Mouse (Mus musculus) megakaryocyte progenitor cell, adult 5-6 weeks (primary cell): ENCODE data around the gene Pde2a. TPM values are rescaled to one million over a fixed set of nuclear protein-coding genes. Genes with fewer than 3 reads are reported as not detected.

Experiments
- ATAC-seq: replicated peaks from 2 replicates; pipeline ENCODE4 v1.8.0; 2016; ENCODE audit warnings: mild to moderate bottlenecking, moderate TSS enrichment, inconsistent platforms; ENCODE audit not compliant: poor library complexity
- total RNA-seq, 2 experiments: library from RNA; stranded (forward) in 1 of 2; stranded (reverse) in 1 of 2; fragments of 157-497, 149-512 nt in 1 of 2; fragments of 200-1000 nt in 1 of 2; gene quantifications; 2 replicates each; pipeline versions ENCODE4 v1.2.3 to v1.2.4; 2015 to 2017

The Pde2a gene
- total RNA-seq, 2 experiments from 2014 or later, result 24.1 to 30.9 TPM

DNA sequence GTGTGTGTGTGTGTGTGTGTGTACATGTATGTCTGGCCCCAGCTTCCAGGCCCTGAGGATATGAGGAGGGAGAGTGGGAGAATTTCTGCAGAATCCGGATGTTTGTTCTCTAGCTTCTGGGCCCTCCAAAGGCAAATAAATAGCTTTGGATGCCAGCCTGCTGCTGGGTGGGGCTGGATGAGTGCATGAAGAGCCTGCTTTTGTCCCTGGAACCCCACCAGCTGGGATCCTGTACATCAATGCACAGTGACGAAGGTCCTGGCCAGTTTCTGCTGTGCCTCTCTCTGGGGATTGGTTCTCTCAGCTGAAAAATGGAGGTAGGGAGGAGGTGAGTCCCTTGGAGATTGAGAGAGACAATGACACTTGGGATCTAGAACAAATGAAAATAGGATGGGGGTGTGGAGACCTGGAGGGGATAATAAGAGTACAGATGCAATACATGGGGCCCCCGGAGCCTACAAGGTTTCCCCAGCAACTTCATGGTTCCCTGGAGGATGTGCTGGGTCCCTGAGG, 50.5 kb downstream of the Pde2a start:
- ATAC-seq, result no peak

DNA sequence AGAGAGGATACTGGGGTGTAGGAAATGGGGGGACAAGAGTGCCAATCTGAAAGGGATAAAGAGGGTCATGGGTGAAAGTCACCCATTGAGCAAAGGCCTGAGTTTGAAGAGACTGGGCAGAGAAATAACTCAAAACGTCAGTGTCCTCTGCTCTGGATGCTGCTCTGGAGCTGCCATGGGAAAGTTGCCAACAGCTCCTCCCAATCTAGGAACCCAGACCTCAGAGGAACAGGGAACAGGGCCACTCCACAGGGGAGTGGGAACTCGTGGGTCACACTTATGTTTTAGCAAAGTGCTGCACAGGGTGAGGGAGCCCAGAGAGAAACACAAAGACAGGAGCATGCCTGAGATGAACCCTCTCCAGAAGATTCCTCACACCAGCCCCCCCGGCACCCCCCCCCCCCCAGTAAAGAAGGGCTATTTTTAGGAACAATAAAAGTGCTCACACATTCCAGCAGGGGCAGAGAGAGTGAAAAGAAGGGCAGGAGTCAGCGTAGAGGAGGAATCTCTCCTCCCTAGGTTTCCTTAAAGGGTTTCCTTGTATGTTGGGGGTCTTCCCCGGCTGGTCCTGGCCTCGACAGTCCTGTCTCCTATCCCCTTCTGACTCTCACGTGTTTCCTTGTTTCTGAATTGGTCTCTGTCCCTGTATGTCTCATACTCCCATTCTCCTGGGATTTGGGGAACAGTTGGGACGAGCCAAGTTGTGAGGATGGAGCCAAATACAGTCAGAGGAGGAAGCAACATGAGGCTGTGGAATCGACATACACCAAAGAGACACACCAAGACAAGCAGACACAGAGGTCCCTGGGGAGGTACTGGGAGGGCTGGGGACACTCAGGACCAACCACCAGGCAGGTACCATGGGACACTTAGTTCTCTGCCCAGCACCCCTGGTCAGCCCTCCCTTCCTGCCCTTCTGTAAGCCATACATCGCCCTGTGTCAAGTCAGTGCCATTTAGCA, 51.4 kb downstream of the Pde2a start:
- no peak for ATAC-seq

DNA sequence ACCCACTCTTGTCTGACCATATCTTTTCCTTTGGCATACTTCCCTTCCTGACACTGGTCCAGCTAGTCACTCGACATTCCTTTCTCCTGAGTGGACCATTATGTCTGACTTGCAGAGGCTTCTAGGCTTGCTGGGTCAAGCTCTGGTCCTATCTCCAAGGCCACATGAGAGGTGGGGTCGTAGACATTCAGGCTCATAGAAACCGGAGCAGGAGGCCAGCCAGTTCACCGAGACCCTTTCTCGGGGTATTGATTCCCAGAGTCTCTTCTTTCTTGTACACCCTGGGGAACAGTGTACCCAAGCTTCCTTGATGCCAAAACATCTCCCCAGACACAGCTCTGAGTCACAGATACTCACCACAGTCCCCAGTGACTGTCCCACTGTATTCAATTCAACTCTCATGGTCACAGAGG, 52.9 kb downstream of the Pde2a start:
- no peak for ATAC-seq

DNA sequence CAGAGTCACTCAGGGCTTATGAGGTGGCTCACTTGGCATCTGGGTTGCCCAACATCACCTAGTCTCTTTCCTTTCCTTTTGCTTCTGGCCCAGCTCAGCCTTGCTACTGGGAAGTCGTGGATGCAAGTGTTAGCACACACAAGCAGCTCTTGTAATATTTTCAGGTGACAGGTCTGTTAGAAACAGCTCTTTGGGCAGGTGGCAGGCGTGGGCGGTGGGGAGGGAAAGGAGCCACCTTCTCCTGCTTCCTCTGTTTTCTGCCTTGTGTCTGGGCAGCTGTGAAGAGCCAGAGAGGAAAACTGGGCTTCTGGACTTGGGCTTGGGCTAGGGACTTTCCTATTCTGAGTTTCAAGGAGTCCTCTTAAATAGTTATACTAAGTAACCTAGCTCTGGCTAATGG, 54.5 kb downstream of the Pde2a start:
- ATAC-seq, result no peak

DNA sequence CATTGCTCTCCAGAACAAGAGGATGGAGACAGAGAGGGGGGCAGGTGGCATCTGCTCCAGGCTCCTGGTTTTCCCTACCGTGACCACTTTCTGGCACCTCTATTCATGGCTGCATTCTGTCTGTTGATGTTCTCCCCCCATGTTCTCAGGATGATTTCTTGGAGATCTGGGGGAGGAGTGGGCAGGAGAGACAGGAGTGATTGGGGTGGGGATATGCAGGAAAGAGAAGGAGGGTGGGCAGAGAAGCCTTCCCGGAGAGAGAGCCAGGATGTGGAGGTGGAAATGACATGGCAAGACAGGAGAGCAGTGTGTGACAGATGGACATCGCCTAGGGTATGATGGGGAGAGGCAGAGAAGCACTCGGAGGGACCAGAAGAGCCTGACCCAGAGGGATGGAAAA, 55.0 kb downstream of the Pde2a start:
- no peak for ATAC-seq

DNA sequence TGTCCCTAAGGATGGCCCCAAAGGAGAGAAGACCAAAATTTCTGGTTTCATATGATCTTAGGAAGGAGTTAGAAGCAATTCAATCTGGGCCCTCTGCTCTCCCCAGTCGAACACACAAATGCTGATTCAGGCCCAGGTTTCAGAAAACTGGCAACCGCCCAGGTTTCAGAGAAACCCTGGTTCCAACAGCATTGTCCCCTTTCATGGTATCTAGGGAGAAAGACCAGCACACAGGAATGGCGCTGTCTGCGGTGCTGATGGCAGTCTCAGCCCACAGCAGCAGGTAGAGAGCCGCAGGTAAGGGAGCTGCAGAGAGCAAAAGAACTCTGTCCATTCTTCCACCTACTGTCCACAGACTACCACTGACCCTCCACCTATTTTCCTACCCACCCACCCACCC, 55.7 kb downstream of the Pde2a start:
- ATAC-seq, result no peak

DNA sequence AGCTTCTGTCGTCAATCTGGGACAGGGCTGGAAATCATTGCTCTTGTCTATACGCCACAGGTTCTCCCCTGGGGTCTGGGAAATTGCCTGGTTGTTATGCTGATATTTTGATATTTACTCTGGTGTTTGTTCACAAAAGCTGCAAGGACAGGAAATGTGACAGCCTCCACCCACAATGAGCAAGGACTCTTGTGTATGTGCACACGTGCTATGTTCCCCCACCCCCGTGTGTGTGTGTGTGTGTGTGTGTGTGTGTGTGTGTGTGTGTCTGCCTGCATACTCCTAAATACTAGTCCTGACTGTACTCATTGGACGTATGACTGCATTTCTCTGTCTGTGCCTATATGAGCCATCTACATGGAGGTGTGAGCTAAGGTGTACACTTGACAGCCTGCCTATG, 56.6 kb downstream of the Pde2a start:
- ATAC-seq, result no peak

DNA sequence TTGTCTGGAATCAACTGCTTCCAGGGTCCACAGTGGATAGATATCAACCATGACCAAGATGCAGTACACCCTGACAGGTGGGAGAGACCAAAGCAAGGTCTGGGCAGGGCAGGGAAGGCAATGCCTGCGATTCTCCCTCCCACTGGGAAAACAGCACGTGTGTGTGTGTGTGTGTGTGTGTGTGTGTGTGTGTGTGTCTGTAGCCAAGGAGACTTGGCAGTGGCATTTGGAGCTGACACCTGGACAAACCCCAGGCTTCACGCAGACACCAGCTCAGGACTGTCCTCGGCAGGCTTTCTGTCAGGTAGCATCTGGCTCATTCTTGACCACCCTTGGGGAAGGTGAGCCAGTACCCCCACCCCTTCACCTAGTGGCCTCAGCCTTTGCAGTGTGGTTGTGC, 58.4 kb downstream of the Pde2a start:
- ATAC-seq, result no peak

DNA sequence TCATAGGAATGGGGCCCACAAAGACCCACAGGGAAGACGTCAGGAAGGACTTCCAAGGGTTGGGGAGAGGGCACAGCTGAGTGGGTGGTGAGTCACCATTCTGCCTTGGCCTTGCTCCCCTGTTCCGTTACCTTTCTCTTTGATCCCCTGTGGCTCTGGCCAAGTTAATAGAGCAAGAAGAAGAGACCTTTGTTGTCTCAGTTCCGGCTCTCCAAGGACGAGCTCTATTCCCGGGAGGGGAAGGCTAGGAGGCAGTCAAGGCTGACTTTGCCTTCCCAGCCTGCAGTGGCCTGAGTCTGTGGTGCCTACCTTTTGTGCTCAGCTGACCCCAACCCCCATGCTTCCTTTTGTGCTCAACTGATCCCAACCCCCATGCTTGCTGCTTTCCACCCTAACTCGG, 59.2 kb downstream of the Pde2a start:
- ATAC-seq, result no peak

DNA sequence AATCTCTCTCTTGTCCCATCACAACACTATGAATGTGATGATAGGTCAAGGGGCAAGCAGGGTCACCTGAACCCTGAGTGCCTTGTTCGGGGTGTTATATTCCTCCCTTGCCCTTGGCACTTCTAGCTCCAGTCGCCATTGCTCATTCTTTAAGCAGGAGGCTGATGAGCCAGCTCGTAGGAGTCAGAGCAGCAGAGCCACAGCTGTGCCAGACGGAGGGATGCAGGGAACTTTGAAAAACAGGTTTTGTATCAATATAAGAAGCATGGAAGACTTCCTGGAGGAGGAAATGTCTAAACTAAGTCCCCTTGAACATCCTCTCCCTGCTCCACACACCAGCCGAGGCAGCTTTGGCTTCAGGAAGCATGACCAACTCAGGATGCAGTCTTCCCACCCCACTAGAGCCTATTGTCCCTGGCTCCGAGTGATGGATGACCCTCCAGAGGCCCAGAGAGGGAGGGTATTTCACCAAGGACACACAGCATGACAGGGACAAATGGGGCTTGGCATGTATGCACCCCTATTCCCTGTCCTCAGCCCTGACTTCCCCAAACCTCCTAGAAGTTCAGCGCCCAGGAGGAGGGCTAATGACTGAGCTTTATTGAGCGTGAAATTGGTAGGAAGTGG, 60.5 kb downstream of the Pde2a start:
- ATAC-seq, result no peak

DNA sequence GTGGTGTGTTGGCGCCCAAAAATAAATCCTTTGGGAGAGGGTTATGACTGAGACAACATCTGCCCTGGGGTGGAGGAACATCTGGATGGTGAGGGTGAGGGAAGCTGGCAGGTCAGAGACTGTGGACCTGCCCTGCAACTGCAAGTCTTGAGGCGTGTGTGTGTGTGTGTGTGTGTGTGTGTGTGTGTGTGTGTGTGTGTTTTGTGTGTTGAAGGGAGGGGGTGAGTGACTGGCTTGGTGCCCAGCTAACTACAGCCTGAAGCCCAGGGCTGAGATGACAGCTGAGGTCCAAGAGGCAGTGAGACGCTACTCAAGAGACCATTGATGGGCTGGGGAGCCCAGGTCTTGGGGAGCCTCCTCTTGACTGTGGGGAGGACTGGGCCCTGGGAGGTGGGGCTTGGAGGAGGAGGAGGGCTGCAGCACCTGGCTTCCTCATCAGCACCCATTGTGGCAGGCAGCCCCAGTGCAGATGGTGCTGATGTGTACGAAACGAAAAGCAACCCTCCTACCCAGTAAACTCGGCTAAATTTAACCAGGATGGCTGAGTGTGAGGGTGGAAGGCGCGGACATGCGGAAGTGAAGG, 61.1 kb downstream of the Pde2a start:
- no peak for ATAC-seq

DNA sequence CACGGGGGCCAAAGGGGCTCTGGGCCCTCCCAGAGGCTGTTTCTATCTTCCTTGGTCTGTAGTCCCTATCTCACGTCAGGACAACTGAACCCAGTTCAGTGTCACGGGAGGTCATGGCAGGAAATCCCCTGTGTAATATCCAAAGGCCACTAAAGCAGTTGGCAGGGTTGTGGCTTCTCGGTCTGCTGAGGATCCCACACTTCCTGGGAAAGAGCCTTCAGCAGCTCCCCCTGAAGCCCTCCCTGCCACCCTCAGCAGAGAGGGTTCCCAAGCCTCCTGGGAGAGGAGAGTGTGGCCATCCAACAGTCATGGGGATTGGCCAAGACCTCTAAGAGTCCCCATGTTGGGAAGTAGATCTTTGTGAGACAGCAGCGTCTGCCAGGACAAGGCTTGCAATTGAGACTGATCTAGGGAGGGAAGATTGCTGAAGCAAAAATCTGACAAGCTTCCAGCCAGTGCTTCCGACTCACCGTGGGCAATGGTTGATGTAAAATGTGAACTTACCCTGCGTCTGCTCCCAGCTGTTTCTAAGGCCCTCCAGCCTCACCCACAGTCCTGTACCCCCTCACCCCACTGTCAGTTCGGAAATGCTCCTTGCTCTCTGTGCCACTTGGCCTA, 62.1 kb downstream of the Pde2a start:
- ATAC-seq, result peak; percentile 29

DNA sequence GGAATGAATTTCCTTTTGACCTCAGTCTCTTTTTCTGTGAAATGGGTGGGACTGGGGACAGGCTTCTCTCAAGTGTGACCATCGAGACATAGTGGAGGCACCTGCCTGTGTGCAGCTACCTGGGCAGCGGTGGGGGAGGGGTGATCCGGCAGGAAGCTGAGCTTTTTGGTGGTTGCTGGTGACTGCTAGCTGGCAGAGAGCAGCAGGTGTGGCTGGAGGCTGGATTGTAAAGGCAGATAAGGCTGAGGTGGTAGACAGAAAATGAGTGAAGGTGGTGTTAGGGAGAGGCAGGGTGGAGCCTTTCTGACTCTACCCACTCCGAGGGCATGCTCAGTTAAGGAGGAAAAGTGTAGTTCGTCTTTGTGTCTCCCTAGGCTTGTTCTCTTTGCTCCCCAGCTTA, 65.6 kb downstream of the Pde2a start:
- no peak for ATAC-seq

DNA sequence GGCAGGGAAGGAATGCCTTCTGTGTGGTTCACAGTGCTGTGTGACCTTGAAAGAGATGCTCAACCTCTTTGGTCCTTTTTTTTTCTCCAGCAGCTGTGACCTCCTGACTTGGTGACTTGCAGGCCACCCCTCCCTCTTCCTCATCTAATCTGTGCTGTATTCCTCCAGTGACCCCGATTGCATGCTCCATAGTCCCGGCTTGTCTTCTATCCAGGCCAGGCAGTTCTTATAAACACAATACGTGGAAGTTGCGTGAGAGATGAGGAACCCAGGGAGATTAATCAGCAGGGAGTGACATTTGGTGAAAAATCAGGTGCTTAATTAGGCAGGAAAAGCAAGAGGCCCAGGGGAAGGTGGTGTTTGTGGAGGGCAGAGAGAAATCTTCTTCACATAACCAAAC, 69.5 kb downstream of the Pde2a start:
- no peak for ATAC-seq

DNA sequence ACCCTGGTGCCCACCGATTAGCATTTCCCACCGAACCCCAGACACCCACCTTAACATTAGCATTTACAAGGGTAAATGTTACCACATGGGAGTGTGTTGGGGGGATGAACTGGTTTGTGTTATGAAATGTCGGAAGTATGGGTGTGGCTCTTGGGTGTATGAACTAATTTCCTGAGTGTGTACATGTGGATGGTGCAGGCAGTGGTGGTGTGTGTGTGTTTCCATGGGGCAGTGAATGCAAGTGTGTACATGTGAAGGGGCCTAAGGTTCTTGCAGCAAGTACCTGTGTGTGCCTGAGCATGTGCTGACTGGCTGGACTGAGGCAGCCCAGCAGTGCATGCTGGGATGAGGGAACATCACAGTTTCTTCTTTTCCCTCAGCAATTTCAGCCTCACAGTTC, 76.9 kb downstream of the Pde2a start:
- ATAC-seq, result peak; percentile 56

DNA sequence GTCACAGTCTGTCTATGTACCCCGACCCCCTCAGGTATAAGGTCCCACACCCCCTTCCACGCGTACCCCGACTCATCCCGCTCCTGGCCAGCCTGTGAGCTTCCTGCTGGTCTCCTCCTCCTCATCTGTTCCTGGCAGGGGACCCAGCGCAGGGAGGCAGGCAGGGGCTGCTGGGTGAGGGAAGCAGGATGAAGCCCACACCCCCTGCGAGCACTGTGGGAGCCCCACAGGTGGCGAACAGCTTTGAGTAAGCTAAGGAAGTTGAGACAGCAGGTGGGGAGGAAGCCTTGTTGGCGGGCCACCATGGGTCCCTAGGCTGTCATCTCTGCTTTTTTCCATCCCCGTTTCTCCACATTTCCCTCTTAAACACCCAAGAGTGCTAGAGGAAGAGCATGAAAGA, 77.8 kb downstream of the Pde2a start:
- no peak for ATAC-seq

DNA sequence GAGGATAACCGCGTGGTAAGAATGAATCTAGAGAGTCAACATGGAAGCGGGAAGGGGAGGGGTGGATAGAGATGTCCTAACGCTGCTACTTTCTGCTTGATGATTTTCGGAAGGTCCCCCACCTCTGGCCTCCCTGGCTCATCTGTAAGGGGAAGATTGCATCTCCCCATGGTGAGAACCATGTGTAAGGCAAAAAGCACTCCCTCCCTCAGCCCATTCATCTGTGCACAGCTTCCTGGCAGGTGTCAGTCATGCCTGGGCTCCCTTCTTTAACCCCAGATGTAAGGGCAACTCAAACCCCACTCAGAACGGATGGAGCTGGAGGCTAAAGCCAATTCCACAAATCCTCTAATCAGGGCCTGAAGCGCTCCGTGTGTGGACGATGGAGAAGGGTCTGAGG, 78.2 kb downstream of the Pde2a start:
- no peak for ATAC-seq

DNA sequence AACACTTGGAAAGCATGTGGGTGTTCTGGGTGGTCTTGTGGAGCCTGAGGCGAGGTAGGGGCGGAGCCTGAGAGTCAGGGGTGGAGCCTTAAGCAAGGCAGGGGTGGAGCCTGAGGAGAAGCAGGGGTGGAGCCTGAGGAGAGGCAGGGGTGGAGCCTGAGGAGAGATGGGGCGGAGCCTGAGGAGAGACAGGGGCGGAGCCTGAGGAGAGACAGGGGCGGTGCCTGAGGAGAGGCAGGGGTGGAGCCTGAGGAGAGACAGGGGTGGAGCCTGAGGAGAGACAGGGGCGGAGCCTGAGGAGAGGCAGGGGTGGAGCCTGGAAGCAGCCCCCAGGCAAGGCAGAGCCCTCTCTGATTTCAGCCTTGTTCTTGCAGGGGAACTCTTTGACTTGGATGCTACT, 79.7 kb downstream of the Pde2a start:
- peak; percentile 14 for ATAC-seq

DNA sequence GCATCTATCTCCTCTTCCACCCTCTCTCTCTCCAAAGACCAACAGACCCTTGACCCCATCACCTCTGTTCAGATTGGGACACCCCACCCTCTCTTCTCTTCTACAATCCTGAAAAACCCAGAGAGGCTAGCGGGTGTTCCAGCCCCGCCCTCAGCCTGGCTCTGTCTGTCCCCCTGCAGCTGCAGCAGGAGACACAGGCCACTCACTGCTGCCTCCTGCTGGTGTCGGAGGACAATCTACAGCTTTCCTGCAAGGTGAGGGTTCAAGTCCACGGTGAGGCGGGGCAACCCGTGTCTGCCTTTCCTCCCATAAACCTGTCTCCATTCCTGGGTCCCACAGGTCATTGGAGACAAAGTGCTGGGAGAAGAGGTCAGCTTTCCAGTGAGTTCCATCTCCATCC, 80.2 kb downstream of the Pde2a start:
- no peak for ATAC-seq

DNA sequence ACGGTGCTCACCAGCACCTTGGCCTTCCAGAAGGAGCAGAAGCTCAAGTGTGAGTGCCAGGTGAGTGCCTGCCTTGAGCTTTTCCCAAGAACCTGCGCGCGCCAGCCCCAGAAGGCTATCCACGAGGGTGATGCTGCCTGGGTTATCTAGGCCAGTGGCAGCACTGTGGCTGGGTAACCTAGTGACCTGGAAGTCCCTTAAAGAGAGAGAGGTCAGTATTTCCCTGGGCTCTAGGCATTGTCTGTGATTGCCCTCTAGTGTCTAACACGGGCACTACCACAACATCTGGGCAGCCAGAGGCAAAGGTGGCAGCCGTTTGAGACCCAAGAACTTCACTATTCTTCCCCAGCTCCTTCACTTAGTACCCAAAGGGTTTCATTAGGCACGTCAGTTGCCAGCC, 81.9 kb downstream of the Pde2a start:
- ATAC-seq, result peak; percentile 64

DNA sequence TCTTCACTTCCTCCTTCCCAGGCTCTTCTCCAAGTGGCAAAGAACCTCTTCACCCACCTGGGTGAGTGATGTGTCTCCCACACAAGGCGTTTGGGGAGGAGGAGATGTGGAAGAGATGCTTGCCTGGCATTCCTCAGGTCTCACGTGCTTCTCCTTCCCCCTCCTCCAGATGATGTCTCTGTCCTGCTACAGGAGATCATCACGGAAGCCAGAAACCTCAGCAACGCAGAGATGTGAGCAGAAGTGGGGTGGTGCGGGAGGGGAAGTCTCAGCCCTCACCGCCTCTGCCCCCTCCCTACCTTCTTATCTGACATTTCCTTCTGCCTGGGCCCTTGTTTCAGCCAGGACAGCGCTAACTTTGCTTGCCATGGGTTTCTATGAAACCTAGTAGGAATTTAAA, 82.3 kb downstream of the Pde2a start:
- peak; percentile 38 for ATAC-seq
